Mouse (Mus musculus) liver, postnatal 0 days (tissue): ENCODE measurements around the gene Sugt1.

Experiments used
- CTCF ChIP-seq: sonication (generic); IDR thresholded peaks from 2 replicates; pipeline ENCODE4 v1.5.1; 2016; ENCODE audit warnings: antibody characterized with exemption, low read depth
- EP300 ChIP-seq: IDR thresholded peaks from 2 replicates; pipeline ENCODE4 v1.6.1; 2016; ENCODE audit warnings: antibody characterized with exemption, low read depth, mild to moderate bottlenecking

DNA sequence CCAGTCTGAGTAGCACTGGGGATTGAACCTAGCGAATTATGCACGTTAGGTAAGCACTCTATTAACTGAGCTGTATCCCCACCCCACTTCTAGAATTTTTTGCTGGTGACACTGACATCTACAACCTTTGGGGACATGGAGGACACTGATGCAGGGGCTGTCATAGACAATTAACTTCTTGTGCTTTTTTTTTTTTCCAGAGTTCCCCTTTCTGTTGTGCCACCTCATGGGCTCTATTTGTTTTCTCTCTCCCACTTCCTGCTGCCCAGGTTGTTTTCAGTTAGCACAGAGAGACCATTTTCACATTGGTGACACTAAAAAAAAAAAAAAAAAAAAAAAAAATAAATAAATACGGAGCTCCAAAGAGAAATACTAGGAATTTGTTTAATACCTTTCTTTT is 83.5 kb downstream of the Sugt1 start:
- no peak for TF ChIP-seq CTCF
- no peak for TF ChIP-seq EP300
